Mouse (Mus musculus) erythroid progenitor cell, adult 5-6 weeks (primary cell): ENCODE results near the gene Tufm. TPM values are rescaled to one million over a fixed set of nuclear protein-coding genes. Genes with fewer than 3 reads are reported as not detected.

ENCODE experiments used
- total RNA-seq, 2 experiments: library from RNA; stranded (forward) in 1 of 2; stranded (reverse) in 1 of 2; fragments of 150-400 nt in 1 of 2; fragments of 186-747, 209-891 nt in 1 of 2; gene quantifications; 2 replicates each; pipeline versions ENCODE4 v1.2.3 to v1.2.4; 2015 to 2017; ENCODE audit warnings: low replicate concordance in 2 of 2

Tufm gene
- total RNA-seq, 2 experiments from 2014 or later = 11.6 to 28.1 TPM

Other genes with a start within 250 kb of the Tufm start
- 2.5 and 5.0 TPM in 2 replicates for gene Sbk1, start 214.7 kb upstream of the Tufm start, total RNA-seq (2015; ENCODE audit: low replicate concordance)
- 3.4 and 4.0 TPM in 2 replicates for gene Sbk1, start 214.7 kb upstream of the Tufm start, total RNA-seq (2017; ENCODE audit: low replicate concordance)
- gene Lat, start 117.8 kb upstream of the Tufm start, total RNA-seq (2015; ENCODE audit: low replicate concordance) = 13.4 and 22.7 TPM in 2 replicates
- 1.7 and 3.5 TPM in 2 replicates for gene Lat, start 117.8 kb upstream of the Tufm start, total RNA-seq (2017; ENCODE audit: low replicate concordance)
- gene Spns1, start 109.9 kb upstream of the Tufm start, total RNA-seq (2015; ENCODE audit: low replicate concordance) = 7.6 and 8.0 TPM in 2 replicates
- 3.1 and 5.8 TPM in 2 replicates for gene Spns1, start 109.9 kb upstream of the Tufm start, total RNA-seq (2017; ENCODE audit: low replicate concordance)
- gene Nfatc2ip, start 90.6 kb upstream of the Tufm start, total RNA-seq (2015; ENCODE audit: low replicate concordance) = 7.6 and 10.1 TPM in 2 replicates
- gene Nfatc2ip, start 90.6 kb upstream of the Tufm start, total RNA-seq (2017; ENCODE audit: low replicate concordance) = 21.7 and 22.7 TPM in 2 replicates
- 18.4 and 35.2 TPM in 2 replicates for gene Cd19, start 72.5 kb upstream of the Tufm start, total RNA-seq (2015; ENCODE audit: low replicate concordance)
- gene Cd19, start 72.5 kb upstream of the Tufm start, total RNA-seq (2017; ENCODE audit: low replicate concordance) = 11.2 and 18.8 TPM in 2 replicates
- gene Rabep2, start 58.6 kb upstream of the Tufm start, total RNA-seq (2015; ENCODE audit: low replicate concordance) = 4.3 and 8.0 TPM in 2 replicates
- 1.4 and 7.2 TPM in 2 replicates for gene Rabep2, start 58.6 kb upstream of the Tufm start, total RNA-seq (2017; ENCODE audit: low replicate concordance)
- 2.2 TPM in 1 of 2 replicates, not detected in the other for gene Atp2a1, start 24.3 kb upstream of the Tufm start, total RNA-seq (2015; ENCODE audit: low replicate concordance)
- gene Atp2a1, start 24.3 kb upstream of the Tufm start, total RNA-seq (2017; ENCODE audit: low replicate concordance) = not detected in 2 replicates
- gene Sh2b1, start 11.9 kb upstream of the Tufm start, total RNA-seq (2015; ENCODE audit: low replicate concordance) = 4.7 and 12.6 TPM in 2 replicates
- 4.1 and 4.6 TPM in 2 replicates for gene Sh2b1, start 11.9 kb upstream of the Tufm start, total RNA-seq (2017; ENCODE audit: low replicate concordance)
- gene Atxn2l, start 16.1 kb downstream of the Tufm start, total RNA-seq (2015; ENCODE audit: low replicate concordance) = 94.7 and 95.1 TPM in 2 replicates
- 71.8 and 75.6 TPM in 2 replicates for gene Atxn2l, start 16.1 kb downstream of the Tufm start, total RNA-seq (2017; ENCODE audit: low replicate concordance)
- 42.3 and 63.8 TPM in 2 replicates for gene Eif3c, start 79.0 kb downstream of the Tufm start, total RNA-seq (2015; ENCODE audit: low replicate concordance)
- gene Eif3c, start 79.0 kb downstream of the Tufm start, total RNA-seq (2017; ENCODE audit: low replicate concordance) = 77.8 and 113 TPM in 2 replicates
- gene Apobr, start 97.6 kb downstream of the Tufm start, total RNA-seq (2015; ENCODE audit: low replicate concordance) = 5.9 and 12.3 TPM in 2 replicates
- 3.2 and 6.1 TPM in 2 replicates for gene Apobr, start 97.6 kb downstream of the Tufm start, total RNA-seq (2017; ENCODE audit: low replicate concordance)
- 2.9 and 17.2 TPM in 2 replicates for gene Cln3, start 98.5 kb downstream of the Tufm start, total RNA-seq (2015; ENCODE audit: low replicate concordance)
- gene Cln3, start 98.5 kb downstream of the Tufm start, total RNA-seq (2017; ENCODE audit: low replicate concordance) = 1.9 and 3.9 TPM in 2 replicates
- gene Il27, start 107.6 kb downstream of the Tufm start, total RNA-seq (2015; ENCODE audit: low replicate concordance) = 1.3 TPM in 1 of 2 replicates, not detected in the other
- not detected in 2 replicates for gene Il27, start 107.6 kb downstream of the Tufm start, total RNA-seq (2017; ENCODE audit: low replicate concordance)
- gene Nupr1, start 143.5 kb downstream of the Tufm start, total RNA-seq (2015; ENCODE audit: low replicate concordance) = 2.5 TPM in 1 of 2 replicates, not detected in the other
- gene Nupr1, start 143.5 kb downstream of the Tufm start, total RNA-seq (2017; ENCODE audit: low replicate concordance) = 1.2 and 15.8 TPM in 2 replicates
- 36.8 and 54.1 TPM in 2 replicates for gene Sgf29, start 161.9 kb downstream of the Tufm start, total RNA-seq (2015; ENCODE audit: low replicate concordance)
- gene Sgf29, start 161.9 kb downstream of the Tufm start, total RNA-seq (2017; ENCODE audit: low replicate concordance) = 0.83 and 10.9 TPM in 2 replicates
- 4.0 TPM in 1 of 2 replicates, not detected in the other for gene Sult1a1, start 189.1 kb downstream of the Tufm start, total RNA-seq (2015; ENCODE audit: low replicate concordance)
- gene Sult1a1, start 189.1 kb downstream of the Tufm start, total RNA-seq (2017; ENCODE audit: low replicate concordance) = 6.4 TPM in 1 of 2 replicates, not detected in the other
- gene Bola2, start 208.0 kb downstream of the Tufm start, total RNA-seq (2015; ENCODE audit: low replicate concordance) = 9.2 and 21.3 TPM in 2 replicates
- 5.1 and 46.8 TPM in 2 replicates for gene Bola2, start 208.0 kb downstream of the Tufm start, total RNA-seq (2017; ENCODE audit: low replicate concordance)
- gene Slx1b, start 208.4 kb downstream of the Tufm start, total RNA-seq (2015; ENCODE audit: low replicate concordance) = 0.84 and 1.4 TPM in 2 replicates
- 1.9 and 3.2 TPM in 2 replicates for gene Slx1b, start 208.4 kb downstream of the Tufm start, total RNA-seq (2017; ENCODE audit: low replicate concordance)
- gene Coro1a, start 220.4 kb downstream of the Tufm start, total RNA-seq (2015; ENCODE audit: low replicate concordance) = 103 and 171 TPM in 2 replicates
- 101 and 106 TPM in 2 replicates for gene Coro1a, start 220.4 kb downstream of the Tufm start, total RNA-seq (2017; ENCODE audit: low replicate concordance)